Mouse (Mus musculus) cerebellum, adult 2 months (tissue): ENCODE data around the gene Pdia2. TPM values are rescaled to one million over a fixed set of nuclear protein-coding genes. Genes with fewer than 3 reads are reported as not detected.

Source experiments
- DNase-seq, 2 experiments: peaks; one replicate each; pipeline ENCODE4 v3.0.0; 2021
- H3K27ac ChIP-seq: fragments of 200-500 bp; 2 replicates; pipeline ENCODE4 v1.5.1; 2012; ENCODE audit warnings: low read length, control low read depth, inconsistent platforms; ENCODE audit not compliant: insufficient read depth
- H3K27me3 ChIP-seq: fragments of 200-500 bp; 2 replicates; pipeline ENCODE4 v1.6.1; 2012; ENCODE audit warnings: inconsistent platforms, mild to moderate bottlenecking, low read length, moderate library complexity; ENCODE audit not compliant: control insufficient read depth, insufficient read depth
- H3K4me1 ChIP-seq: fragments of 200-500 bp; 2 replicates; pipeline ENCODE4 v1.6.1; 2011; ENCODE audit warnings: low read length; ENCODE audit not compliant: control insufficient read depth, insufficient read depth
- H3K4me3 ChIP-seq: fragments of 200-500 bp; replicated peaks from 2 replicates; pipeline ENCODE3; 2011; ENCODE audit warnings: mild to moderate bottlenecking, low read depth, low read length, control low read depth; ENCODE audit not compliant: insufficient read depth
- CTCF ChIP-seq: fragments of 200-500 bp; IDR thresholded peaks from 2 replicates; pipeline ENCODE4 v1.5.1; 2011; ENCODE audit warnings: low read depth, mild to moderate bottlenecking, control low read depth, low read length, moderate library complexity, borderline replicate concordance; ENCODE audit not compliant: insufficient read depth
- POLR2A ChIP-seq: fragments of 200-500 bp; IDR thresholded peaks from 2 replicates; pipeline ENCODE4 v1.6.1; 2011; ENCODE audit warnings: low read length, control low read depth, borderline replicate concordance; ENCODE audit not compliant: insufficient read depth
- WGBS: fragments of 180-500 bp; shearing (Covaris S2); methylation state at CpG from one replicate; pipeline ENCODE4 v1.1.7; 2018; 5-methylcytosine and 5-hydroxymethylcytosine counted together
- polyA plus RNA-seq: library from polyadenylated mRNA; depleted of rRNA; stranded (reverse); fragments of >200 nt; gene quantifications from 2 replicates; pipeline ENCODE4 v1.2.3, GENCODE M21; 2012

Pdia2 gene
- polyA plus RNA-seq, 1 experiment = 0.07 TPM

DNA sequence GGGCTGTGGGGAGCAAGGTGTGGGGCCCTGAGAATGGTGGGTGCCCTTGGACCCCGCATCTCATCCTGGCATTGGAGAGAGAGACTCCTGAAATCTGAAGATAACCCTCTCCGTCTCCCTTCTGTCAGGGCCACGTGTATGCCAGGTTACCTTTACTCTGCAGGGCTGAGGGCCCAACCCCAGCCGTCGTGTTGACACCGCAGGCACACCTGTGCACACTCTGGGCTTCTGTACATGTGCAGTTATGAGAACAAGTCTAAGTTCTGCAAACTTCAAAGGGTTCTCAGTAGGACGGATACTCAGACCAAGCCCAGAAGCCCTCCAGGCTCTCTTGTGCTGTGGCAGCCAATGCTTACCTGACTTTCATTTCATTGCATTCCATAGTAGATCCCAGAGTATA is 13.4 kb upstream of the Pdia2 start:
- no peak for TF ChIP-seq POLR2A
- no peak for TF ChIP-seq CTCF
- Histone ChIP-seq H3K27ac (no peak overlapping the region), H3K4me1 (no peaks in the 10 kb centered on the region), H3K4me3 (no peak overlapping the region), H3K27me3 (no peaks in the 10 kb centered on the region)
- DNase-seq = no peak
- WGBS = 95% methylated on average over 7 of the region's 7 CpGs

DNA sequence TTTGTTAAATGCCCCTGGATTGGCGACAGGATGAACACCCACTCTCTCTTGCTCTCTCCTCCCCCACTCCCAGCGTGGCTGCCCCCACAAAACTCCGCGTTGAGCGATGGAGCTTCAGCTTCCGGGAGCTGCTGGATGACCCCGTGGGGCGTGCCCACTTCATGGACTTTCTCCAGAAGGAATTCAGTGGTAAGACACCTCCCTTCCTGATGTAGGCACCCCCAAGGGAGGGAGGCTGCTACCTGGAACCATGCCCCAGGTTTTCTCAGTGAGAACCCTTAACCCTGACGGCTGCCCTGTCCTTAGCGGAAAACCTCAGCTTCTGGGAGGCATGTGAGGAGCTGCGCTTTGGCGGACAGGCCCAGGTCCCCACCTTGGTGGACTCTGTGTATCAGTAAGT is 8.8 kb upstream of the Pdia2 start, which contains the start of gene Arhgdig:
TSS of gene Arhgdig (minus strand) at position 101 of the 400 bp plus-strand sequence.
- Histone ChIP-seq H3K4me3 (no peak within 1 kb of the TSS), H3K4me1 (peaks cover under 1% of the 10 kb centered on the region; the same call in 1 of the 2 replicates), H3K27me3 (no peaks in the 10 kb centered on the region), H3K27ac (no peak within 1 kb of the TSS)
- TF ChIP-seq CTCF (no peak), POLR2A (no peak)
- no peak for DNase-seq
- WGBS = 85% methylated on average over 12 of the region's 12 CpGs

GRCm38 (mm10) chr17:26206392-26206791 is 7.5 kb upstream of the Pdia2 start:
- no peaks in the 10 kb centered on the region for H3K27me3 ChIP-seq
- no peak overlapping the region for H3K27ac ChIP-seq
- no peak overlapping the region for H3K4me3 ChIP-seq
- no peak for DNase-seq
- WGBS = 39% methylated on average over 1 of the region's 1 CpGs
- H3K4me1 ChIP-seq = peaks cover 2% of the 10 kb centered on the region; the same call in 1 of the 2 replicates
- TF ChIP-seq POLR2A (no peak), CTCF (no peak)

DNA sequence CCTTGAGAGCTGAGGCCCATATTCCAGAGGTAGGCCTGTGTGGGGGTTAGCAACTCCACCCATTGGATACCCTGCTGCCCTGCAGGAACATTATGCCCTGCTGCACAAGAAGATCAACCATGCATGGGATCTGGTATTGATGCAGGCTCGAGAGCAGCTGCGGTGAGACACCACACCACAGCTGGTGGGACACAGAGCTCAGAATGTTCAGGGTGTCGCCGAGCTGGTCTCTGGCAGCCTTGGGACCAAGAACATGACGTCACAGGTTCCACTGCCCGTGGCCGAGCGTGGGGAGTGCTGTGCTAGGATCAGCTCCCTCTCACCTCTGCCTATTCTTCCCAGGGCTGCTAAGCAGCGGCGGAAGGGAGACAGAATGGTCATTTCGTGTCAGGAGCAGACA is 5.9 kb upstream of the Pdia2 start:
- Histone ChIP-seq H3K4me3 (no peak overlapping the region), H3K4me1 (peaks cover 2% of the 10 kb centered on the region; the same call in 1 of the 2 replicates), H3K27me3 (no peaks in the 10 kb centered on the region), H3K27ac (no peak overlapping the region)
- TF ChIP-seq CTCF (no peak), POLR2A (no peak)
- no peak for DNase-seq
- WGBS = 29% methylated on average over 11 of the region's 11 CpGs

- WGBS = 2% methylated on average over 30 of the region's 30 CpGs
- TF ChIP-seq POLR2A = no peak
- no peak for TF ChIP-seq CTCF
- Histone ChIP-seq H3K4me3 (peak overlapping the region; percentile 59), H3K4me1 (peaks cover 2% of the 10 kb centered on the region; the same call in 1 of the 2 replicates), H3K27me3 (no peaks in the 10 kb centered on the region), H3K27ac (no peak overlapping the region)
- peak; percentile 31 to 48 for DNase-seq
These were observed 4.5 kb upstream of the Pdia2 start for GRCm38 (mm10) chr17:26203321-26203811.

DNA sequence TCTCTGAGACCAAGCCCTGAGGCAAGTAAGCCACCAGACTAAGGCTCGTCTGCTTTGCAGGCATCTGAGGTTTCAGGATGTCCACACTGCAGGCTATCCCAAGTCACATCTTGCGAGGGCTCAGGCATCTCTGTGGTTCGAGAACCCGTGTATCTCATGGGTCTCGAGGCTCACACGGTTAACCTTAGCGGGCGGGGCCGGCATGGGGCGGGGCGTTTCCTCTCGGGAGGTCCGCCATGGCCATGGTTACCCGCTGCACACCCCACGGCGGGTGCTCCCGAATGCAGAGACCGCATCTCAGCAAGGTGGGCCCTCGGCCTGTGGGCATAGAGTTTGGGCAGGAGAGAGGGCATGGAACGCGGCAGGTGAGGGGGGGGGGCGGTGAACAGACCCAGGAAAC is 3.9 kb upstream of the Pdia2 start, which contains the start of gene Rgs11:
TSS of gene Rgs11 (plus strand) at position 215 of the 400 bp plus-strand sequence.
- DNase-seq = peak; percentile 29 to 32
- TF ChIP-seq CTCF (no peak), POLR2A (no peak)
- H3K4me3 ChIP-seq = peak within 1 kb of the TSS; percentile 59
- H3K27ac ChIP-seq = no peak within 1 kb of the TSS
- no peaks in the 10 kb centered on the region for H3K27me3 ChIP-seq
- 3% methylated on average over 22 of the region's 22 CpGs for WGBS
- H3K4me1 ChIP-seq = peaks cover 2% of the 10 kb centered on the region; the same call in 1 of the 2 replicates

DNA sequence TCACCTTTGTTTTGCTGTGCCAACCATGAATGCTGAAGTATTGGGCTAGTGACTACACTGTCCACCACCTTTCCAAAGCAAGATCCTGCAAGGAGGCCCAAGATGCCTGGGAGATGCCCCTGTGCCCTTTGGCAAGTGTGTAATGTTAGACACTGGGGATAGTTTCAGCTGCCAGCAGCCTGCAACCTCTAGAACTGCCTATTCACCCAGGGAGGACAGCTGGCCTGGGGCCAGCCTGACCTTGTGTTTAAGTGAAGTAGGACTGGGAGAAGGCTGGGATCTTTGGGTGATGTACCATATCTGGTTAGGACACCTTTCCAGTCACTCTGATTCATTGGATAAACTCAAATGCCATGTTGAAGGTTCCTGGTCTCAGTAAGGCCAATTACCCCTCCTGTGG is 3.1 kb upstream of the Pdia2 start:
- no peak for DNase-seq
- Histone ChIP-seq H3K4me3 (no peak overlapping the region), H3K27ac (no peak overlapping the region), H3K27me3 (no peaks in the 10 kb centered on the region), H3K4me1 (peaks cover 2% of the 10 kb centered on the region; the same call in 1 of the 2 replicates)
- no peak for TF ChIP-seq CTCF
- TF ChIP-seq POLR2A = no peak
